Mouse (Mus musculus) left cerebral cortex, adult 8-10 months (tissue): ENCODE results near the gene Pip5kl1. TPM values are rescaled to one million over a fixed set of nuclear protein-coding genes. Genes with fewer than 3 reads are reported as not detected.
A peak's percentile ranks its signal among the peaks of the same experiment; 100 is the strongest.

Experiments
- DNase-seq, 2 experiments: peaks; one replicate each; pipeline ENCODE4 v3.0.0; 2022; ENCODE audit warnings: low spot score in 2 of 2
- total RNA-seq, 4 experiments: library from RNA; stranded (reverse); gene quantifications; 2 replicates each; pipeline ENCODE4 v1.2.4; 2022

Gene Pip5kl1
- total RNA-seq, 4 experiments from 2014 or later = 9.3 to 11.0 (median 10.0) TPM

- no peak for DNase-seq
Observed at GRCm38 (mm10) chr2:32608778-32609435, 34.3 kb downstream of the Pip5kl1 start.

DNA sequence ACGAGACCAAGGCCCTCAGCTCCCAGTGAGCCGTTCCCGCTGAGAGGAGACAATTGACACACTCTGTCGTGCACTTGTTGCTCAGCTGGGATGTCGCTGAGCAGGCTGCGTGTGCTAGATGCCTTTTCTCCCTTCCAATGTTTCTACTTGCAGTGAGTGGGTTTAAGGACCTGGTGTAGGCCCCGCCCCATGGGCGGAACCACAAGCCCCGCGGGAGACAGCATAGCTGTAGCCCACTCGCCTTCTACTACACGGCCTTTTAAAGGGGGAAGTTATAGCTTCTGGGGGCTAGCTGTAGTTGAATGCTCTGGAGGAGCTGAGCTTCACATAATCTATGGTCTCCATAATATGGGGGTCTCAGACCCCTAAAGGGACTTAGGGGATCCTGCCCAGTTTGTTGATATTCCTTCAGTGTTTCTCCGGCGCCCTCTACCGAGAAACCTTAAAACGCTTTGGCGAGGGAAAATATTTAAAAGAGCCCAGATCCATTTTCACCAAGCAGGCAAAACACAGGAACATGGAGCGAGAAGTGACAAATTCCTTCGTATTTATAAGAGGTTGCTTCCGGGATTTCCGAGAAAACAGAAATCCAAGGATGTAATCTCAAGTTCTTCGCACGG lies 36.1 kb downstream of the Pip5kl1 start:
- no peak for DNase-seq

GRCm38 (mm10) chr2:32612274-32612673 lies 37.7 kb downstream of the Pip5kl1 start:
- no peak for DNase-seq

DNA sequence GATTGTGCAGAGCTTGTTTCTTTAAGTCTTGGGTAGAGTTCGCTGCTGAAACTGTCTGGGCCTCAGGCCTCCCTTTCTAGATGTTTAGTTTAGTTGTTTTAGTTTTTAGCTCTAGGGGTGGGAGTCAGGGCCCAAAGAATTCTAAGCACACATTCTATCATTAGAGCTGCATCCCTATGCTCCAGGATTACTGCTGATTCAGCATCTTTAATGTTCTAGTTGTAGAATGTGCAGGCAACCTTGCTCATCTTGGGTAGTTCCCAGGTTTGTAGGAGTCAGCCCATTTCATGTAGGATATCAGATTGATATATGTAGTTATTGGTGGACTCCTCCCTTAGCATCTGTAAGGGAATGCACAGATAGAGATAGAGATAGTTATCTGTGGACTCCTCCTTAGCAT lies 42.5 kb downstream of the Pip5kl1 start:
- DNase-seq = no peak

DNA sequence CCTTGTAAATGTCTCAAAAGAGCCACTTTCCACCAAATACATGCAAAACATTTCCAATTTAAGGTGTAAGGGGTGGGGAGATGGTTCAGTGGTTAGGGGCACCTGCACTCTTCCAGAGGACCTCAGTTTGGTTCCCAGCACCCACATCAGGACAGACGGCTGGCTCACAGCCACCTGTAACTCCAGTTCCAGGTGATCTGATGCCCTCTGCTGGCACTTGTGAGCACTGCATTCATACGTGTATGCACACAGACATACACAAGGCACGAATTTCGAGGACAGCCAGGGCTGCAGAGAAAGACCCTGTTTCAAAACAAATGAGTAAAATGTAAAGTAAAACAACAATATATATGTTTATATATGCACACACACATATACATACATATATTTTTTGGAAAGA lies 43.0 kb downstream of the Pip5kl1 start:
- no peak for DNase-seq

DNA sequence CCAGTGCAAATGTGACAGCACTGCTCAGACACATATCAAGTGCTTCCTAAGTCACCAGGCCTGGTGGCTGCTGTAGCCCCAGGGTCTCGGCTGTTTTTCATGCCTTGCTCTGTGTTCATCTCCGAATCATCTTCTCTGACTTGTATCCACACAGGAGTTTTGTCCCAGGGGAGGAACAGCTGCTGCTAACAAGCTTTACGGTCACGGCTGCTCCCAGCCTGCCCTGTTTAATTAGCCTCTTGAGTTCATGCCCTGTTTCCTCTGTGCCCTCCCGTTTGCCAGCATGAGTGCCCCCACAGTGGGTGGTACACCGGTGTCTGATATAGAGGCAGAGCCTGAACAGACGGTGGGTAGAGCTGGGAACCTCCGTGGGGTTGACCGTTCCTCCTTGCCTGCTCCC lies 43.5 kb downstream of the Pip5kl1 start:
- DNase-seq = no peak

DNA sequence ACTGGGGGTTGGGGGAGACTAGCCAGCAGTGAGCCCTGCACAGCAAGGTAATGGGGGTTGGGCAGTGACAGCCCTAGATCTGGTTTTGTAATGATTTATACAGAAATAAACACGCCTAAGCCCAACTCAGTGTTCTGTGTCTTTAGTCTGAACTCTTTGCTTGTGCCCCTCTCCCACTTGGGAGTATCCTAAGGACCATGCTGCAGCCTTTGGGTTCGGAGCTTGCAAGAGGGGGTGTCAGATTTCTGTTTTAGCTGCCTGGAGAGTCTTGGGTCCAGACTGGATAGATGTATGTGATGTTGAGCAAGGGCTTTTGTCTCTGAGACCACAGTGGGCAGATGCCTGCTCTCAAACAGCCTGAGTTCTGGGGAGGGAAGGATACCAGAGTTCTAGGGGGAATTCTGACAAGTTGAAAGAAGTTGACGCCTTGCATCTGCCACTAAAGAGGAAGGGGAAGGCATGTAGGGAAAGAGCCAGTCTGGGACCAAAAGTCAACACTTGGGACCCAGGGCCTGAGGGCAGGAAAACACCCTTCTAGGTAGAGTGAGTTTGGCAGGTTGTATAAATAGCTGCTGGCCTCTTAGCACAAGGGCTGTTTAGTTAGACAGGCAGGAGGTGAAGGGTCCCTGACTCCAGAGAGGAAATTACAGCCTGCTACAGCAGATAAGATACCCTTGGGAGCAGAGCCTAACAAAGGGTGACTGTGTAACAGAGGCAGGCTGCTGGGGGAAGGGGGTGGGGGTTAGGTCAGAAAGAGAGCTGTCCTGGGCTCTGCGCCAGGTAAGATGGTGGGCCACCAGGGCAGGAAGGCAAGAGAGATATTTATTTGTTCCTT lies 46.3 kb downstream of the Pip5kl1 start:
- DNase-seq = no peak

DNA sequence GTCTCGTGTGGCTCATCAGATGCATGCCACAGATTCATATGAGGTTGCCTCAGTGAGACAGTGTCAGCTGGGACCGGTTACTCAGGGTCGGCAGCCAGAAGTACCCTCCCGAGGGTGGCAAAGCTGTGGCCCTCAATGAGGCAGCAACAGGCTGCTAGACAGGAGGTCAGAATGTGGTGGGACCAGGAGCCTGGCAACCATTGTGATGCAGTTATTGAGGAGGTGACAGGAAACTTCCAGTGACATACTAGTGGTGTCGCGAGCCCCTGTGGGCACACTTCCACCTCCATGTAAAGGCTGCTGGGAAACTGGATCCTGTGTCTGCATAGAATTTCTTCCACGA lies 46.9 kb downstream of the Pip5kl1 start, which contains the start of gene Ak1:
Ak1 (plus strand) TSS at position 242 of the 343 bp plus-strand sequence.
- DNase-seq = no peak

DNA sequence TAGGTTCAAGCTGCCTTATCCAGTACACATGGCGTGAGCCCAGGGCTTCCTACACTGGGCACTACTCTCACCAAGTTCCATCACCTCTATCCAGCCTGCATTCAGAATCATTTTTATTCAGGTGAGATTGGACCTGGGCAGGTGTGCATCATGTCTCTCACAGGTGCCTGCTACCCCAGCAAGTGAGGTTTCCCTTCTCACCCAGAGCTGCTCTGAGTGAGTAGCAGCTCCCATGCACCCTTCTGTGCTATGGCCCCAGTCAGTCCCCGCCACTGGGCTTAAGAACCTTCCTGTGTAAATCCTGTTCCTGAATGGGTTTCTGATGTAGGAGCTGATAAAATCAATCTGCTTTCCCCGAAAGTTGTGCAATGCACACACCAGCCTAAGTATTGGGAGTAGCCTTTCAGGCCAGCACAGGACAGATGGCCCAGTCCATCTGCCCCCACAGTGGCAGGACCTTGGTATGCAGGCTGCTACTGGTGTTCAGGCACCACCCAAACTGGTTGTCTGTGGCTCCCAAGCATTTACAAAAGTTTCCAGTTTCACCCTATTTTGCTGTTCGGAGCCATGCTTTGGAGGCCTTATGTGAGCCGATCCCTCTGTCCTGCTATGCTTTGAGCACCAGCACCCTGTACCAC lies 49.6 kb downstream of the Pip5kl1 start:
- DNase-seq = no peak

- DNase-seq = peak; percentile 77 to 88
Observed at GRCm38 (mm10) chr2:32625212-32625872, 50.7 kb downstream of the Pip5kl1 start.

DNA sequence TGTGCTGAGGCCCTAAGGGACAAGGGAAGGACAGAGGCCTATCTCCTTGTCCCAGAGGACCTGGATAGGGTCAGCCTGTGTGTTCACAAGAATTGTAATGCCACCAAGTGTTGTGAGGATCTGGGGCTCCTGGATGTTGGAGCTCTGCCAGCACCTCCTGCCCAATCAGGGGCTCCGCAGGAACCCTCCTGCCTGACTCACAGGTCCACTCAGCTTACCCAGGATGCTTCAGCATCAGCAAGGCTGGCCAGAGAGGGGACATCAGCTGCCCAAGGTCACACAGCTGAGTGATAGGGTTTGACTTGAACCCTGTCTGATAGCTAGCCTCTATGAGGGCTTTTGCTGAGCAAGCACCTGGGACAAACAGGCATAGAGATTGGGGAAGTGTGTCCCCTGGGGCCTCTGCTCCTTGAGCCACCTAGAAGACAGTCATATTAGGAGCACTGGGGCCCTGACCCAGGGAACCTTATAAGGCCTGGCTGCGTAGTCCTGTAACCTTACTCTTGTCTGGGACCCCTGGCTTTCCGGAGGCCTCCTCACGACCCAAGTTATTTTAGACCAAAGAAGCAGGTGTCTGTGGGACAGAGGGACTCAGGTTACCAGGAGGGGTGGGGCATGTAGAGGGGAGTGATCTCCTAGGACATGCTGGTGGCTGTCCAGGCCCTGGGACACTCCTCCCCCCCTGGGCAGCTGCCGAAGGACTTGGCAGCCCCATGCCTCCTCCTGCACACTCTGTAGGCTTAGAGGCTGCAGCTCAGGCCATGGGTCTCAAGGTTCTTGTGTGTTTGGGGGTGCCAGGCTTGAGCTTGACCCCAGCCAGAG lies 51.5 kb downstream of the Pip5kl1 start:
- peak; percentile 37 to 81 for DNase-seq

DNA sequence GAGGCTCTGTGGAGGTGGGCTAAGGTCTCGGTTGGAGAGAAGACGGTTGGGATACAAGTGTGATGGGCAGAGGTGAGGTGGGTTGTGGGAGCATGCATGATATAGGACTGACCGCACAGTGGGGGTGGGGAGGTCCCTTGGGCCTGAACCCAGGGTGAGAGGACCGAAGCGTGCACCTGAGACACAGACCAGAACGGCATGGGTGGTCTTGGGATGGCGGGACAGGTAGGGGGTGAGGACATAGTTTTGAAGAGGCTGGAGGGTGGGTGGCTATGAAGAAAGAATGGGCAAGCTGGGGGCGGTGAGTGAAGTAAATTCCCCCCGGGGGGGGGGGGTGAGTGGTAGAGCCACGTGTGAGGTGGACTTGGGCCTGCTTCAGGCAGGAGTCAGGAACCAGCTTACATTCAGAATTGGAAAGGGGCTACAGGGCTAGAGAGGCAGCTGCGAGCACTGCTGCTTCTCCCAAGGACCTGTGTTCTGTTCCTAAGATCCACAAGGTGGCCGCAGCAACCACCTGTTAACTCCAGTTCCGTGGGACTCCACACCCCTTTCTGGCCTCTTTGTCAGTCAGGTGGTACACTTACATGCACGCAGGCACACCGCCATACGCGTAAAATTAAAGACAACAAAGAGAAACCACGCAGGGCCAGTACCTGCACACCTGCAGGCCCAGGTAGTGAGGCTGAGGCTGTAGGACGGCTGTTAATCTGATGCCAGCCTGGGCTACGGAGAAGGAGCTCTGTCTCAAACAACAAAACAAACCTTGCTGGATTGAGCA lies 52.9 kb downstream of the Pip5kl1 start:
- DNase-seq = no peak

DNA sequence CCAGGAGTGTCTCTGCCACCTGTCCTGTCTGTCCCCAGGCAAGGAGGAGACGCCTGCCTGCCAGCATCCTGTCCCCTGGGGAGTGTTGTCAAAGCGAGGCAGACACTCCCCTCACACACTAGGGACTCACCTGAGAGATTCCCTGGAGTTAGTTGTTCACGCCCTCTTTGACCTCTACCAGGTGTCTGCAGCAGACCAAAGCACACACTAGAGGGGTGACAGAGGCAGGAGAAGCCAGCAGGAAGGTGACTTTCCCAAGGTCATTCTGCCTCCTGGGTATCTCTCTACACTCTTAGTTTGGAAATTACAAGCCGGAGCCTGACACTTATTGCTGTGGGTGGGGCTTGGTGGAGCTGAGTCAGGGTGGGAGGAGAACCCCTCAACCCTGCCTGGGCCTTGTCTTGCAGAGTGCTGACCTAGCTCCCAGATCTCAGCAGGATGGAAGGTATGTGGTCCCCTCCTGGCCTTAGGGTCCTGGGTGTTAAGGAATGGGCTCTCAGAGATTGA lies 53.5 kb downstream of the Pip5kl1 start:
- no peak for DNase-seq

GRCm38 (mm10) chr2:32628729-32629128 lies 54.1 kb downstream of the Pip5kl1 start:
- DNase-seq = peak; percentile 45 to 76

DNA sequence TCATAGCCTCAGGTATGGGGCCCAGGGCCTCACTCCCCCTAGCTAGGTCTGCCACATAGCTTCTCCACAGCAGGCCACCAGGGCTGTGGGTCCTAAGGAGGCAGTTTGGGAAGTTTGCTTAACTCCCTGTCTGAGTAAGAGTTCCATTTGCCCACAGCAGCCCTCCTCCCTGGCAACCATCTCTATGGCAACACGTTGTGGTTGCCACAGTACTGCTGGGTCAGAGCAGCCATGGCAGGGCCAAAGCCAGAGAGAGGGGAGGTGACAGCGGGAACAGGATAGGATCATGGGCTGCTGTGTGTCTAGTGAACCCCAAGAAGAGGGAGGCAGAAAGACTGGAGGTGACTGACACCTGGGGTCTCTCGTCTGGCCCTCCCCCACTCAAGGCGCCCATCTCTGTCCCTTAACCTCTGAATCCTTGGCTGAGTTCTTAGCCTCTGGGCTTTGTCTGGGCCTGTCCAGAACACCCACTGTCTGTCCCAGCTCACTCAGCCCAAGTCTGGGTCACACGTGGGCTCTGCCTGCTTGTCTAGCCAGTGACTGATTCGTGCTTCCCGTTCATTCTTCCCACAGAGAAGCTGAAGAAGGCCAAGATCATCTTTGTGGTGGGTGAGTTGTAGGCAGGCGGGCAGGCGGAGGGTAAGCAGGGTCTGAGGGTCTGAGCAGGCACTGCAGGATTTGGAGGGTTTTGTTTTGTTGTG lies 54.8 kb downstream of the Pip5kl1 start:
- DNase-seq = peak in 1 of 2 experiments; percentile 64

- no peak for DNase-seq
Observed at GRCm38 (mm10) chr2:32630036-32630435, 55.4 kb downstream of the Pip5kl1 start.

GRCm38 (mm10) chr2:32631046-32631445 lies 56.4 kb downstream of the Pip5kl1 start:
- DNase-seq = no peak

DNA sequence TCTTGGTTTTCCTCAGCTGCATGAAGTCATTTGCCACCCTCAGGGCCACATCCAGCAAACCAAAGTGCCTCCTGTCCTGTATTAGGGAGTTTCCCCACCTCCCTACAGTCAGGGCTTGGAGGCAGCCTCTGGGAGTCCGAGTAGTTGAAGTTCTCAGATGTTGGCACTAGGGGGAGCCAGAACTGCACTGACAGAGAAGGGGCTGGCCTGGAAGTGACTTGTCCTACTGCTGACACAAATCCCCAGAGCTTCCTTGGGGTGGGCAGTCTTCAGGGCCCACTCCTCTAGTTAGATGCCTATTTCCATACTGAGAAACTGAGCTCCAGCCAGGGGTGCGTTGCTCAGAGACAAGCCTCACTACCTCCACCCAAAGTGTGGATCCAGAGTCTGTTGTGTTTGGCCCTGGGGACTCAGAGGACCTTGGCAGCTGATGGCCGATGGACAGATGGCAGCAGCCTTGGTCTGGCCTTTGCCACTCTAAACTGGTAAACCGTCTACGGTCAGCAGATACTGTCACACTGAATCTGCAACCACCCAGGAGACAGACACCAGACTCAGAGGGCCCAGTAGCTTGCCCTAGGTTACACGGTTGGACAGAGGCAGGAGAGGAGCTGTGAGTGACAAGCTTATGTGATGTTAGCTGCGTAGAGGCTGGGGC lies 57.3 kb downstream of the Pip5kl1 start:
- DNase-seq = peak in 1 of 2 experiments; percentile 54
